Mouse (Mus musculus) yolk sac, embryonic 10.5 days (tissue): Measurements from ENCODE around the gene Gm21977.
"Not testable (repeated sequence)": the region's sequence is repeated elsewhere in the genome, so short reads cannot be mapped to it uniquely, and the experiment has no call there.

ENCODE experiments used
- DNase-seq: peaks from one replicate; pipeline ENCODE4 v3.0.0-alpha.2; 2017; ENCODE audit warnings: low spot score

Gm21977 gene

DNA sequence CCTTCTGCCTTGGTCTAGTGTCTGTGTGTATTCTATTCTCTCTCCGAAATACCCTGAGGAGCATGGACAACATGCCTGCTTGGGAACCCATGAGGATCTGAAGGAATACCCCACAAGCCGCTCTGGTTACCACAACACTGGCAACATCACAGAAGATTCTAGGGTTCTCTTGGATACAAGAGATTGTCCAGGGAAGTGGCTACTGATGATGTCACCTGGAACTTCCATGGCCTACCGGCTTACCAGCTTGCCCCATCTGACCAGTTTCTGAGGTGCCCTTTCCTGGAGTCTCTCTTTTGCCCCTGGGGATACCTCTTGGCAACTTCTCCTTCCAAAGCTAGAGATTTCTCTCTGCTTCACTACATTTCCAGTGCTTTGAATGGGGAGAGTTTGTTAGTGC lies at the start of gene Gm21977:
Gene Gm21977, minus strand, starts transcription at position 101 of the 400 bp plus-strand sequence.
- not testable (repeated sequence) for DNase-seq
